Mouse (Mus musculus) C2C12 (cell line): Measurements from ENCODE around the gene Cadps2.

Experiments used
- CEBPB ChIP-seq: IDR thresholded peaks from one replicate; pipeline ENCODE4 v1.6.1; 2011; ENCODE audit warnings: low read depth, mild to moderate bottlenecking, control low read depth, moderate library complexity
- CTCF ChIP-seq: IDR thresholded peaks from one replicate; pipeline ENCODE4 v1.5.1; 2011; ENCODE audit not compliant: control insufficient read depth, insufficient read depth, insufficient read length
- MAX ChIP-seq: IDR thresholded peaks from one replicate; pipeline ENCODE4 v1.6.1; 2011; ENCODE audit warnings: mild to moderate bottlenecking, control low read depth
- MYOD1 ChIP-seq: IDR thresholded peaks from one replicate; pipeline ENCODE4 v1.6.1; 2011; ENCODE audit warnings: low read depth; ENCODE audit not compliant: control insufficient read depth, insufficient read length
- MYOG ChIP-seq: IDR thresholded peaks from one replicate; pipeline ENCODE4 v1.6.1; 2011; ENCODE audit not compliant: control insufficient read depth, insufficient read length; ENCODE audit errors: extremely low read depth
- USF1 ChIP-seq: IDR thresholded peaks from one replicate; pipeline ENCODE4 v1.6.1; 2011; ENCODE audit warnings: low read depth, mild to moderate bottlenecking, control low read depth, moderate library complexity

GRCm38 (mm10) chr6:23700879-23701278 lies 138.3 kb downstream of the Cadps2 start:
- TF ChIP-seq CTCF, result no peak
- no peak for TF ChIP-seq USF1
- TF ChIP-seq MAX, result no peak
- TF ChIP-seq MYOD1, result no peak
- no peak for TF ChIP-seq CEBPB
- TF ChIP-seq MYOG, result no peak
